Mouse (Mus musculus): ENCODE data around the gene Mex3a.

Mex3a gene

DNA sequence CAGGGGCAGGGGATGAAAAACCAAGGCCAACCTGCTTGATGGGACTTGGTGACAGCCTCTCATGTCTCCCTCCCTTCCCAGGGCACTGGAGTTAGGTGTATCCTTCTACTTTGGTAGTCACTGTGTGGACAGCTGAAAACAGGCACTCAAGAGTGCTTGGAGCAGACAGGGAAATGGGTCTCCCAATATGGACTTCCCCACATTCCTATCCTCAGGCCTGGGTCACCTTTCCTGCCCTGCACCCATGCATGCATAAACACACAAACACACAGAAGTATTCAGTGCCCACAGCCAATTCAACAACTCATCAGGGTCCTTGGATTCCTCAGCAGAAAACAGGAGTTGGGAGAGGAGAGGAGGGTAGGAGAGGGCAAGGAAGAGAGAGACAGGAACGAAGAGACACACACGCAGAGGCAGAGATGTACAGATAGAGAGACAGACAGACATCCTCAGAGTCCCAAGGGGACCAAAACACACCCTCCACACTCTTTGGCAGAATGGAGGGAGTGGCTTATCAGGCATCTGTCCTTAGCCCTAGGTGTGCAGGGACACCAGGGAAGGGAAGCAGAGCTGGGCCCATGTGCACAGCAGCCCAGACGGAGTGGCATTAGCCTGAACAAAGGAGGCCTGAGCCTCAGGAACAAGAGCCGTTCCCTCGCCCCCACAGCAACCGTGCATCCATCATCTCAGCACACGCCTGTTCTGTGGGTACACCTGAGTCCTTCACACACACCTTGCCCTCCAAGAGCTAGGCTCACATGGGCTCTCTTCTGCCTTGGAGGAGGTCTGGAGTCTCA, 2.8 kb upstream of the Mex3a start:
- DNase-seq = no peak

DNA sequence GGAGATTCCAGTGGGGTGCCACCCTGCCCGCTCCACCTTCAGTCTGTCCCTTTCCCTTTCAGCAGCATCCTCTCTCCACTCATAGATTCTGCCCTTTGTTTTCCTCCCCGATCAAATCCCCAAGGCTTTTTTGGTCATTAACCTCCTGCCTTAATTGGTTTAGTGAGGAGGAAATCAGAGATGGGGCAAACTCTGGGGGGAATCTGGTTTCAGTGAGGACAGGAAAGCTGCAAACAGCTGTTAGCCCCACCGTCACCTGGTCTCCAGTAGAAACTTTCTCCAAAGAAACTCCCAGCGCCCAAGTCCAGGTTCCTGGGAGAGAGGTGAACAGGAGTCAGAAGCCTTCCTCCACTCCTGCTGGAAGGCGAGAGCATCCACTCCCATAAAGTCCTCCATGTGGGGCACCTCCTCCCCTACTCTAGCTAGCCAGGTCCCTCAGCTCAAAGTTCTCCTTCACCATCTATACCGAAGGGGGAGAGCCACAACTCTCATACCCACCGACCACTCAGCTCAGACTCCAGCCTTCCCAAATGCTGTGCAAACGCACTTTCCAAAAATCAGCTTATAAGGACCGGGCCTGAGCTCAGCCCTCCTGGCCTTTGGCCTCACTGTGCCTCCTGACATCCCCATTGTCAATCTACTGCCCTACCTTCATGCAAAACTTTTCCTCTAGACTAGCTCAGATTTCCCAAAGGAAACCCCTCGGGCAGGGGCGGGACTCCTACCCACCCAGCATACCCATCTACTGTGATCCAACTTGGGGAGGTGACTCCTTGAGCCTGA, 1.9 kb upstream of the Mex3a start:
- DNase-seq = no peak

DNA sequence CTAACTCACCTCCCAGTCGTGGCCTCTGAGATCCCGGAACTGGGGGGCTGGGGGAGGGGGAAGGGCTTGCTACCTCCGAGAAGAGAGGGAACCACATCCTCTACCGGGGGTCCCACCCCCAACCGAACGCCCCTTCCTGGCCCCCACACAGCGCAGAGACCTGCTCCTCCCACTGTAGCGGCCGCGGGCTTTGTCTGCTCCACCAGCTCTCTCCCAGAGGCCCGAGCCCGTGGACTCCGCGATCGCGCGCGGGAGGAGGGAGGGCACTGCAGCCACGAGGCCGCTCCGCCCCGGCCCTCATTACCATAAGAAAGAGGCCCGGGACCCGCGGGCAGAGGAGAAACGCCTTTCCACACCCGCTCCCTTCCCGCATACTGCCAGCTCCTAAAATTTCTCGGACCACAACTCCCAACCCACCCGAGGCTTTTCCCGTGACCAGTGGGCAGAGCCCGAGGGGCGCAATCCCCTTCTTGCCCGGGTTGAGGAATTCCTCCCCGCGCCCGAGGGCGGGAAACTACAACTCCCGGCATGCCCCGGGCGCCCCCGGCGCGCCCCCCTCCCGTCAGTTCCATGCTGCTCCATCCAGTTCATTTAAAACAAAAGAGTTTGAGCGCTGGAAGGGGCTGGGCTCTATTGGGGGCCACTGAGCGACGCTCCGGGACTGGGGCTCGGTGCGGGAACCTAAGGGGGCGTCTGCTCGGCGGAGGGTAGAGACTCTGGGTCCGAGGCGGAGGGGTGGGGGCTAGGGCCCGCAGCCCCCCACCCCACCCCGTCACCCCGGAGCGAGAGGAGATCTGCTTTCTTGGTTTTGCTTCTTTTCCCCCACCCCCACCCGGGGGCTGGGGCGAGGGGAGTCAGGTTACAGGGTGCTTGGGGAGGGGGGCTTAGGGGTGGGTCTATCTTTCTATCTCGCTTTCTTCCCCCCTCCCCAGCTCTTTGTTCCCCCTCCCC, 572 bp upstream of the Mex3a start:
- peak; percentile 85 to 90 for DNase-seq

DNA sequence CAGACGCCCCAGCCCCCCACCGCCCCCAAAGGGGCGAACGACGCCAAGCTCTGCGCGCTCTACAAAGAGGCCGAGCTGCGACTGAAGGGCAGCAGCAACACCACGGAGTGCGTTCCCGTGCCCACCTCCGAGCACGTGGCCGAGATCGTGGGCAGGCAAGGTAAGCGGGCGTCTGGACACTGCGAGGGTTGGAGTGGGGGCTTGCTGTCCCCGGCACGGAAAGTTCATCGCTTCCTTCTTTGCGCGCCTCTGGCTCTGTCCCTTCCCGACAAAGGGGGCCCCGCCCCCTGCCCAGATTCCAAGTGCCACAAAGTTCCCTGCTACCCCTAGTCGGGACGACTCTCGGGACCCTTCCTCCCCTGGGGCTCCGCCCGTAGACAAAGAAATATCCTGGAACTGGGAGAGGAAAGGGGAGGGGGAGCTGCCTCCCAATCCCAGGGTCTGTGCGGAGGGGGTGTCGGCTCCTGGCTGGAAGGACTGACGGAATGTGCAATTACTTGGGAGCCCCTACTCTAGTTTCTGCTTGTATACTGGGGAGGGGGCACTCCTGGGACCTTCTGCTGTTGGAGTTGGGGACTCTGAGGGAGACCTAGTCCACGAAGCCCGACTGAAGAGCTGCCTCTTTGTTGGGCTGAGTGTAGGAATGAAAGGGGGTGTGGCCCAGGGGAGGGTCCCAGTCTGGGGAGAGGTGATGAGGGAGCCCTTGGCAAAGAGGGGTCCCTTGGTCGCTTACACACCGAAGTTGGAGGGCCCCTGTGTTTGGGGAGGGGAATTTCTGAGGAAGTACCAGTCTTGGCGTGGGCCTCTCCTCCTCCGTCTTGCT, 705 bp downstream of the Mex3a start:
- no peak for DNase-seq

DNA sequence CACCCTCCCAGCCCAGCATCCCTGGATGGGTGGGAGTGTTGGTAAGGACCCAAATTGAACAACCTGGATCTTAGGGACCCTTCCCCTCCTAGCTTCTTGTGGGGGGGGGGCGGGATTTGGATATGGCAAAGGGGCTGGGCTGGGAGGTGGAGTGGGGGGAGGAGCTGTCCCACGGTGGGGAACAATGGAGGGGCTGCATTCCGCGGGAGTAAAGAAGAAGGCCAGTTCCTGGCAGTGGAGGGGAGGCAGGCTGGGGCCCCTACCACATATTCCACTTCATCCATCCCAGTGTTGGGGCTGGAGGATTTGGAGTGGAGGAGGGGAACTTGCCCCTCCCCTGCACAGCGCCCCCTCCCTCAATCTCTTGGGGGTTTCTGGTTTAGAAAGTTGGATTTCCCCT, 1.5 kb downstream of the Mex3a start:
- DNase-seq = no peak

DNA sequence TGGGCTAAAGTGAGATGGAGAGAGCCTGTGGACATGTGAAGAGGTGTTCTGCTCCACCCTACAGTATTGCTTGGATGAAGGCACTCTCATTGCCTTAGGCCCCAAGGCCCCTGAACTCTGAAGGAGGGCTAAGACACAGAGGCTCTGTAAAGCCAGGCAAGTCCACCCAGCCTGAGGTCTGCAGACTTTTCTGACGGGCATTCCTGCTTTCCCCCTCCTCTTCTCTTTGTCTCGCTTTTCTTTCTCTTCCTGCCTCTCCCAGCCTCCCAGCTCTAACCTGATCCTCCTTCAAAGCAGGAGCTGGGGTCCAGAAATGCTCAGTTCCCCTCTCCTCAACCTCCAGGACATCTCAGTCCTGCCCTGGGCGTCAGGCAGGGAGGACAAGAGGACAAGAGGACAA, 2.8 kb downstream of the Mex3a start:
- no peak for DNase-seq

DNA sequence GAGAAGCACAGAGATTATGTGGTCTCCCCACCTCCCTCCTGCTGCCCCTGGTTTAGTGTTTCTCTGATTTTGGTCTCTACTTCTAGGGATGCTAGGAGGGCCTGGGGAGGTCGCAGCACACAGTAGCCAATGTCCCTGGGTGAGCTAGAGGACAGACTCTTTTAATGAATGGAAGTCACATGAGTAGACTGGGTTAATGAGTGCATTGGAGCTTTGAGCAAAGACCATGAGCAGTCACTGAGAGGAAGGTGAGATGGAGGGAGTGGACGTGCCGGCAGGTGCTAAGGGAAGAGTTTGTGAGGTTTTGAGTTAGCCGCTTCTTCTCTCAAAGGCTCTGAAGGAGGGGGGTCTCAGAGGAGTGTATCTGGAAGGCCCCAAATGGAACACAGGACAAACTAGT, 3.3 kb downstream of the Mex3a start:
- no peak for DNase-seq

DNA sequence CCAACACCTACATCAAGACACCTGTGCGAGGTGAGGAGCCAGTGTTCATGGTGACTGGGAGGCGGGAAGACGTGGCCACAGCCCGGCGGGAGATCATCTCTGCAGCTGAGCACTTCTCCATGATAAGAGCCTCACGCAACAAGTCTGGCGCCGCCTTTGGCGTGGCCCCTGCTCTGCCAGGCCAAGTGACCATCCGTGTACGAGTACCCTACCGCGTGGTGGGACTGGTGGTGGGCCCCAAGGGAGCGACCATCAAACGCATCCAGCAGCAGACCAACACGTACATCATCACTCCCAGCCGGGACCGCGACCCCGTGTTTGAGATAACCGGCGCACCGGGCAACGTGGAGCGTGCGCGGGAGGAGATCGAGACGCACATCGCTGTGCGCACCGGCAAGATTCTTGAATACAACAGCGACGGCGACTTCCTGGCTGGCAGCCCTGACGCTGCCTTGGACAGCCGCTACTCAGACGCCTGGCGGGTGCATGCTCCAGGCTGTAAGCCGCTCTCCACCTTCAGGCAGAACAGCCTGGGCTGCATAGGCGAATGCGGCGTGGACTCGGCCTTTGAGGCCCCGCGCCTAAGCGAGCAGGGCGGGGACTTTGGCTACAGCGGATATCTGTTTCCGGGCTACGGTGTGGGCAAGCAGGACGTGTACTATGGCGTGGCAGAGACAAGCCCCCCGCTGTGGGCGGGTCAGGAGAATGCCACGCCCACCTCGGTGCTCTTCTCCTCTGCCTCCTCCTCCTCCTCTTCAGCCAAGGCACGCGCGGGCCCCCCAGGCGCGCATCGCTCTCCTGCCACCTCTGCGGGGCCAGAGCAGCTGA, 4.1 kb downstream of the Mex3a start:
- peak; percentile 79 to 85 for DNase-seq

DNA sequence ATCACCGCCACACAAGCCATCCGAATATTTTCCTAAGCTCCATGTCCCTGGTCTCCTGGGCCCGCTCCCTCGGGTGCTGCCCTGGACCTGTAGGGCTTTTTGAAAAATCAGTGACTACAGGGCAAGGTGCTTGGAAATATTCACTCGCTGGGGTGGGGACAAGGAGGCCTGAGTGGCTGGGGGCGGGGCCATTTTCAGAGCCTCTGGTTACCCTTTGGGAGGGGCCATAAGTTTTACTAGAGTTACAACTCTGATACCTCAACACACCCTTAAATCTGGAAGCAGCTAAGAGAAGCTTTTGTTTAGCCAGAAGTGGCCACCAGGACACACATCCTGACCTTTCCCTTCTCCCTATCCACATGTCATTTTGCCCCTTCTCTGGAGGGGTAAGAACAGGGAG, 5.0 kb downstream of the Mex3a start:
- DNase-seq = no peak

DNA sequence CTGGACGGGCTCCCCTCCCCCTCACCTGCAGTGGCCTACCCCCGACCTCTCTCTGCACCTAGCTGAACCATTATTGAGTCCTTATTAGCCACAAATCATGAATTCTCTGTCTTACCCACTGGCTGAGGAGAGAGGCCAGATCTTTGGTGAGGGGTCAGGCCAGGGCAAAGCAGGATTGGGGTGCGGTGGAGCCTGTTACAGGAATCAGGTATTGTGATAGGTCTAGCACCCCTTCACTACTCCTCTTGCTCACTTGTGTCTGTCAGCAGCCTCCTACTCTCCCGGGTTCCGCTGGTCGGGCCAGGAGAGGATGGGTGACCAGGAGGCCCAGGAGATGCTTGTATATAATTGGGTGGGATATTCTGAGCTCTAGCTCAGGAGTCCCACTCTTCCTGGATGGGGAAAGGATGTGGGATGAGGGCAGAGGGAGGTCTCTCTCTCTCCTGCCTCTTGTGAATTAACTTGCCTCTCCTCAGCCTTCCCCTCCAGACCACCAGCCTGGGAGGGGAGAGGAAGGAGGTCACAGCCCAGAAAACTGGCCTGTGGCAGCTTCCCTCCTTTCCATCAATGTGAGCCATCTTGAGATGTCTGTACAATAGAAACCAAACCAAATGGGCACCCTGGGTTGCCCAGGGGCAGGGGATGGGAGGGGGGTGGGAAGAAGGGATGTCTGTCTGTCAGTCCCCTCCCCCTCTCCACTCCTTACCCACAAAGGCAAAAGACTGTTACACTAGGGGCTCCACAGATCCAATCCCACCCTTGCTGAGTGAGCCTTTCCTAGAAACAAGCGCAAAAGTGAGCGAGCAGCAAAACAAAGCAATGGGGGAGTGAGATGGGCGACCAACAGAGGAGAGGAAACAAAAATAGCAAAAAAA, 6.3 kb downstream of the Mex3a start:
- DNase-seq = no peak

DNA sequence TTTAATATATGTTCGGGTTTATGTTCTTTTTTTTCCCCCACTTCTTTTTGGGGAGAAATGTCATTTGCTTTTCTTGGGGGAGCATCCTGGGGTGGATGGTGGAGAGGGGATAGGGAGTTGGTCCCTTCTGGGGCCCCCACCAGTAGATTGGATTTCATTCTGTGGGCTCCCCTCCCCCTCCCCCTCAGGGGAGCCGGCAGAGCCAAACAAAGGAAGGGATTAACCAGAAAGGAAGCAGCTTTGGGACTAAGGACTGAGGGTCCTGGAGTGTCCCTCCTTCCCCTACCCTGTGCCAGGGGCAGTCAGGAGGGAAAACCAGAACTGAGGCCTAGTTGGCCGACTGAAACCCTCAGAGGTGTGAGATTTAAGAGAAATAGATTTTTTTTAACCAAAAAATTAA, 7.2 kb downstream of the Mex3a start:
- DNase-seq = no peak

DNA sequence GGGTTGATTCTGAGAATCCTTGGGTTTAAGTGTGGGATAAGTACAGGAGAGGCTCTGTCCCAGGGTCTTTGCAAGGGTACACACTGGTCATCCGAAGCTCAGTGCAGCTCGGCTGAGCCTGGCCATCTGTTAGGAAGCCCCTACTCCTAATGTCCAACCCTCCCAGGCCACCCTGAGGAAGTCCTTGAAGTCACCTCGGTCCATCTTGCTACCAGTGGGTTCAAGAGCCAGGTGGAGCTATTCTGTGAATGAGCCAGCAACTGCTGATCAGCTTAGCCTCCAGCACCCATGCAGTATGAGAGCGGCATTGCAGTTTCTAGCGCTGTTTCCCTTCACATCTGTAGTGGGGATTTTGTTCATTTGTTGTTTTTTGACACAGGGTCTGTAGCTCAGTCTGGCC, 7.9 kb downstream of the Mex3a start:
- no peak for DNase-seq

DNA sequence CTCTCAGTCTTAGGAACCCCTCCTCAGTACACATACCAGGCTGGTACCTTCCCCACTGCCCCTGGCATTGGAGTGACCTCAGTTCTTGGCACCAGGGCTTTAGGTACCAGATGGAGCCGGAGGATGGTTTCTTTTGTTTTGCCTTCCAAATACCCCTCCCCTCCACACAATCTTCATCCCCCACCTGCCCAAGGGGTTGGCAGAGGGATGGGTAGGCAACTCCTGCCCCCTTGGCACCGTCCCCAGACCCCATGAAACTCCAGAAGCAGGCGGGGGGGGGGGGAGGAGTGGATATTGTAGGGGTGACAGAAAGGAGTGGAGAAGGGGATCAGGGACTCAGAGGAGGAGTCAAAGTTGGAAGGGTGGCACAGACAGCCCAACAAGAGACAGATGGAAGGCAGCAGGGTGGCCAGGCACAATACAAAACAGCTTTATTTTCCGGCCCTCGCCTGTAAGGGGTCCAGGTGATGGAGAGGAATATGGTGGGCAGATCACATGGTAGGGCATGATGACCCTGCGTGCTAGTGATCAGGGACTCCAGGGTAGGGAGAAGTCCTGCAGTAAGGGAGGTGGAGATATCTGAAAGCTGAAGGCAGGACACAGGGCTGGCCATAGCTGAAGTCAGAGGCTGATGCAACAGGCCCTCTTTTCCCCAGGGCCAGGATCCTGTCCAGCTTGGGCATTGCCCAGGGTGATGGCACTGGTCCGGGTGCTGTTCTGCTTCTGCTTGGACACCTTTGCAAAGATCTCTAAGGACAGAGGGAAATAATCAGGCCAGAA, 9.6 kb downstream of the Mex3a start:
- DNase-seq = peak in 1 of 2 experiments; percentile 56

DNA sequence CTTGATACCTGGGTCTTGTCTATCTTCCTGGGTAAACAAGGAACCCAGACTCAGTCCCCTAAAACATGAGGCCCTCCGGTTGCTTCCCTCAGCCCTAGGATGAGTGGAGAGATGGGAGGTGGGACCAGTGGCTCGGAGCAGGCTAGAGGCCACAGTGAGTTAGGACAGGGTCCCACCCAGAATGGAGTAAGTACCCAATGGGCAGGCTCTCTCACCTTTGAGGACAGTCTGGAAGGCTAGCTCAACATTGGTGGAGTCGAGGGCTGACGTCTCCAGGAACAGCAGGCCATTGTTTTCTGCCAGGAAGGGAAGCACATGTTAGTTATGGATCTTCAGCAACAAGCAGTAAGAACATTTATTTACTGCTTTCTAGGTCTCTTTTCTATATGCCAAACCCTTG, 10.3 kb downstream of the Mex3a start:
- DNase-seq = no peak

DNA sequence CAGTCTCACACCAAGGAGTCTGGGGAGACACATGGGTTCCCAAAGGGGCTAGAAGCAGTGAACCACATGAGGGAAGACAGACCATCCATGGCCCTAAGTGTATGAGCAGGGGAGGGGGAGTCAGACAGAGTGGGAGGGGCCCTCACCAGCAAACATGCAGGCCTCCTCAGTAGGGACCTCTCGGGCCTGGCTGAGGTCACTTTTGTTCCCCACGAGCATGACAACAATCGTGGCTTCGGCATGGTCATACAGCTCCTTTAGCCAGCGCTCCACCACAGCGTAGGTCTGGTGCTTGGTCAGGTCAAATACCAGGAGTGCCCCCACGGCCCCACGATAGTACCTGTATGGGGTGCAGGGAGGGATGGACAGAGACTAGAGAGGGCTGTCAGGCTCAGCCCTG, 11.0 kb downstream of the Mex3a start:
- DNase-seq = no peak

DNA sequence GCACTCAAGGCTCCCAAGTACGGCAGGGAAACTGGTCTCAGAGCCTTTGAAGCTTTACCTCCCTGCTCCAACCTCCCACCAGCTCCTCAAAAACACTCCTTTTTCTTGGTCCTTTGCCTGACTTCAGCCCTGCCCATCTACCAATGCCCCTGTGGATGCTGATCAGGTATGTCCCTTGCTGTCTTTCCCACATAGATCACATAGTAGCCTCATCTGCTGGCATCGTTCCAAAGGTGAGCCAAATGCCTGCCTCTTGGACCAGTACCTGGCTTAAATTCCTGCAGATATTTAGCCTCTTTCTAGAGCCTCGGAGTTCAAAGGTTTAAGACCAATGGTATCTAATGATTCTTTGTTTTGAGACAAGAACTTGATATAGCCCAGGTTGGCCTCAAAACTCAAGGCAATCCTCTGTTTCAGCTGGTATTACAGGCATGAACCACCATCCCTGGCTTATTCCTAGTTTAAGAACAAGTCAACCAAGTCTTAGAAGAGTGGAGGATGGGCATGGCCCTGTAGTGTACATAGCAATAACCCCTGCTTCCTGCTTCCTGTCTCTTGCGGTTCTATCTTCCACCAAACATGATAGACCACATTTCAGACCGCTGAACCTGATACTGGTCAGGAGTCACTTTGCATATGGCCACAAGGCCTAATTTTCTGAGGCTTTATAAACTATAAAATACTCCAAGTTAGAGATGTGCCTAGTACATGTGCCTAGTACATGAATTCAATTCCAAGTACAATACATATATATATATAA, 11.6 kb downstream of the Mex3a start:
- no peak for DNase-seq

DNA sequence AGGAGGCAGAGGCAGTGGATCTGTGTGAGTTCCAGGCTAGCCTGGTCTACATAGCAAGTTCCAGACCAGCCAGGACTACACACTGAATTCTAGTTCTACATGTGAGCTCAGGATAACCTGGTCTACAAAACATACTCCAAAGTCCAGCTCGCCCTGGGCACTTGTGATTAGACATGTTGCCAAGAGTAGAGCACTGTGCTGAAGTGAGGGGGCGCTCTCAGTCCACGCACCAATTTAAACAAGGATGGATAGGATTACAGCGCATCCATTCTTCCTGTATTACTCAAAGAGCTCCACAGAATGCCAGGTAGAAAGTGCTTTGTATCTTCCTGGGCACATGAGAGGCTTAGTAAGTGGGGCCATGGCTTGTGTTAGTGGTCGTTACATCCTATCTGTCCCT, 12.3 kb downstream of the Mex3a start:
- DNase-seq = peak in 1 of 2 experiments; percentile 40

DNA sequence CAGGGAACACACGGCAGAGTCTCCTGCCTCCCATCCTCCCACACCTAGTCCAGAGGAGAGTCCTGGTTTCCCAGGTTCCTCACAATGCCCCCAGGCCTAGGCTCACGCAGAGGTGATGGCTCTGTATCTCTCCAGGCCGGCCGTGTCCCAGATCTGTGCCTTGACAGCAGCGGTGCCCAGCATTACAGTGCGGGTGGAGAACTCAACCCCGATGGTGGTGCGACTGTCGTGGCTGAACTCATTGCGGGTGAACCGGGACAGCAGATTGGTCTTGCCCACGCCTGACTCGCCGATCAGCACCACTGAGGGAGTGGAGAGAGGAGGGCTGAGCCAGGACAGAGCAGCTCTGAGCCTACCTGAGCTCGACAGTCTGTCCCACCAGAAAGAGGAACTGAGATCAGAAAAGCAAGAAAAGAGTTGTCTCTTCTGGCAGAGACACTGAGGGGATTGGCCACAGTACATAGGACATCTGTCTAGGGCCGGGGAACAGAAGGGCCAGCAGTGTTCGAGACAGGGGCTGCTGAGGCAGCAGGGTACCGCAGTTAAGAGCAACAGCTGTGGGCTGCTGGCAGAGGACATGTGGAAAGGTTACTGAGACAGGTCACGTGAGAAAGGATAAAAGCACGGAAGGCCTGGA, 12.9 kb downstream of the Mex3a start:
- DNase-seq = no peak

All from cerebellum, adult 18-20 months (tissue).